Mouse (Mus musculus) hindbrain, embryonic 11.5 days (tissue): ENCODE measurements around the gene Samt1. TPM values are rescaled to one million over a fixed set of nuclear protein-coding genes. Genes with fewer than 3 reads are reported as not detected.
"Not testable (repeated sequence)": the region's sequence is repeated elsewhere in the genome, so short reads cannot be mapped to it uniquely, and the experiment has no call there.

Experiments
- ATAC-seq: fragments of 200-750 bp; cut with Nextera tagmentation; 2 replicates; pipeline ENCODE4 v1.8.0; 2017; ENCODE audit warnings: mild to moderate bottlenecking, moderate TSS enrichment, moderate library complexity; ENCODE audit not compliant: low FRiP score
- DNase-seq: peaks from one replicate; pipeline ENCODE4 v3.0.0-alpha.2; 2015; ENCODE audit warnings: low spot score
- H3K27ac ChIP-seq: fragments of 300-500 bp; sonication (generic); 2 replicates; pipeline ENCODE4 v1.5.1; 2014; ENCODE audit warnings: mild to moderate bottlenecking, low read depth, low read length
- H3K27me3 ChIP-seq: fragments of 300-500 bp; sonication (generic); 2 replicates; pipeline ENCODE4 v1.6.1; 2014; ENCODE audit warnings: mild to moderate bottlenecking, low read length, moderate library complexity, mixed read lengths; ENCODE audit not compliant: control insufficient read depth, insufficient read depth
- H3K36me3 ChIP-seq: fragments of 300-500 bp; sonication (generic); 2 replicates; pipeline ENCODE4 v1.6.1; 2014; ENCODE audit warnings: mild to moderate bottlenecking, low read length, moderate library complexity, mixed read lengths; ENCODE audit not compliant: control insufficient read depth, insufficient read depth
- H3K4me1 ChIP-seq: fragments of 300-500 bp; sonication (generic); replicated peaks from 2 replicates; pipeline ENCODE4 v1.6.1; 2014; ENCODE audit warnings: low read length, mixed read lengths; ENCODE audit not compliant: control insufficient read depth, insufficient read depth
- H3K4me2 ChIP-seq: fragments of 300-500 bp; sonication (generic); replicated peaks from 2 replicates; pipeline ENCODE4 v1.6.1; 2014; ENCODE audit warnings: mild to moderate bottlenecking, low read depth, low read length
- H3K4me3 ChIP-seq: fragments of 300-500 bp; sonication (generic); 2 replicates; pipeline ENCODE4 v1.5.1; 2014; ENCODE audit warnings: low read depth, low read length
- H3K9ac ChIP-seq: fragments of 300-500 bp; sonication (generic); 2 replicates; pipeline ENCODE4 v1.6.1; 2014; ENCODE audit warnings: low read depth, low read length
- H3K9me3 ChIP-seq: fragments of 300-500 bp; sonication (generic); 2 replicates; pipeline ENCODE4 v1.6.1; 2016; ENCODE audit warnings: low read length; ENCODE audit not compliant: control insufficient read depth
- WGBS: fragments of 180-500 bp; shearing (Covaris S2); extraction: QIAGEN DNeasy Blood & Tissue Kit; methylation state at CpG from one replicate; pipeline ENCODE4 v1.1.7; 2014; 5-methylcytosine and 5-hydroxymethylcytosine counted together
- polyA plus RNA-seq: library from polyadenylated mRNA; unstranded; fragments of >200 nt; fragmentation: Nextera tagmentation; extraction: Ambion mirVana; gene quantifications from 2 replicates; pipeline ENCODE4 v1.2.1, GENCODE M21; 2014

Samt1 gene
- polyA plus RNA-seq: not detected in 2 replicates

GRCm38 (mm10) chrX:154012540-154012939 lies at the start of gene Samt1:
TSS of gene Samt1 (minus strand) at chrX:154012640.
- H3K4me1 ChIP-seq, H3K4me3 ChIP-seq, ATAC-seq, H3K4me2 ChIP-seq, DNase-seq, H3K9ac ChIP-seq, H3K9me3 ChIP-seq, H3K27me3 ChIP-seq, H3K27ac ChIP-seq, H3K36me3 ChIP-seq: not testable (repeated sequence)

DNA sequence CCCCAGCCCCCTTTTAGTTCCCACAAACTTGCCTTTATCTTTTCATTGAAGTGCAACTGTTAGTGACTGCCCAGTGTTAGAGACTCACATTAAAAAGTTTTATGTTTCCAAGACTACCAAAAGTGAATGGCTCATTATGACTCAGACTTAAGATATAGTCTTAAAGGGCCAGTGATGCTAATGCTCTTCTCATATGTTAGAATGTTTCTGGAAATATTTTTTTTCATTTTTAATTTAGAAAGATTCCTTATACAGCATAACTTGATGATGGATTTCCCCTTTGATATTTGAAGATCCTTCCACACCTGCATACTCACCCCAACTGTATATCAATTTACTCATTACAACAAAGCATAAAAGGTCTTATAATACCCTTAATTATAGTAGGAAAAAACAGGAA lies 42.5 kb upstream of the Samt1 start, which contains the start of gene Gm10057:
Gene Gm10057, minus strand, starts transcription at position 101 of the 400 bp plus-strand sequence.
- not testable (repeated sequence) for H3K9me3 ChIP-seq, H3K27ac ChIP-seq, H3K4me3 ChIP-seq, ATAC-seq, H3K4me1 ChIP-seq, DNase-seq, H3K36me3 ChIP-seq, H3K9ac ChIP-seq, H3K27me3 ChIP-seq, H3K4me2 ChIP-seq

DNA sequence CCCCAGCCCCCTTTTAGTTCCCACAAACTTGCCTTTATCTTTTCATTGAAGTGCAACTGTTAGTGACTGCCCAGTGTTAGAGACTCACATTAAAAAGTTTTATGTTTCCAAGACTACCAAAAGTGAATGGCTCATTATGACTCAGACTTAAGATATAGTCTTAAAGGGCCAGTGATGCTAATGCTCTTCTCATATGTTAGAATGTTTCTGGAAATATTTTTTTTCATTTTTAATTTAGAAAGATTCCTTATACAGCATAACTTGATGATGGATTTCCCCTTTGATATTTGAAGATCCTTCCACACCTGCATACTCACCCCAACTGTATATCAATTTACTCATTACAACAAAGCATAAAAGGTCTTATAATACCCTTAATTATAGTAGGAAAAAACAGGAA lies 21.3 kb upstream of the Samt1 start, which contains the start of gene 4921511M17Rik:
Gene 4921511M17Rik, minus strand, starts transcription at position 101 of the 400 bp plus-strand sequence.
- not testable (repeated sequence) for H3K27me3 ChIP-seq, DNase-seq, H3K9ac ChIP-seq, H3K4me1 ChIP-seq, H3K4me3 ChIP-seq, H3K4me2 ChIP-seq, ATAC-seq, H3K9me3 ChIP-seq, H3K36me3 ChIP-seq, H3K27ac ChIP-seq

DNA sequence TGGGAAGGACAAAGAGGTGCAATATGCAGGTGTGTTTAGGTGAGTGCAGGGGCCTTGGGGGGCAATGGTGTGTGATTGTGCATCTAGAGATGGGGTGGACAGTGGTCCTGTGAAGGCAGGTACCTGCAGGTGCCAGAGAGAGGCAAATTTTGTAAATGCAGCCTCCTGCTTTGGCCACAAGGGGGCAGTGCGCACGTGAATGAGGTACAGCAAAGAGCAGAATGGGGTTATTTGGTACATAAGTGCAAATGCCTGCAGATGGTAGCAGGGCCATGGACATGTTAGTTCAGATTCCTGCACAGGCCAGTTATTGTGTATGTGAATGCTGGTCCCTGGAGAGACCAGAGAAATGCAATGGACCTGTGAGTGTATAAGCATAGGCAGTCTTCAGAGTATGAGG lies 35.5 kb downstream of the Samt1 start:
- H3K27ac ChIP-seq, H3K36me3 ChIP-seq, H3K9ac ChIP-seq, H3K27me3 ChIP-seq, H3K4me3 ChIP-seq, H3K4me1 ChIP-seq, H3K4me2 ChIP-seq, DNase-seq, H3K9me3 ChIP-seq: not testable (repeated sequence)
- peak; percentile 15; the same call in 1 of the 2 replicates for ATAC-seq
- WGBS: no CpG with 5 or more reads among the region's 2 CpGs

DNA sequence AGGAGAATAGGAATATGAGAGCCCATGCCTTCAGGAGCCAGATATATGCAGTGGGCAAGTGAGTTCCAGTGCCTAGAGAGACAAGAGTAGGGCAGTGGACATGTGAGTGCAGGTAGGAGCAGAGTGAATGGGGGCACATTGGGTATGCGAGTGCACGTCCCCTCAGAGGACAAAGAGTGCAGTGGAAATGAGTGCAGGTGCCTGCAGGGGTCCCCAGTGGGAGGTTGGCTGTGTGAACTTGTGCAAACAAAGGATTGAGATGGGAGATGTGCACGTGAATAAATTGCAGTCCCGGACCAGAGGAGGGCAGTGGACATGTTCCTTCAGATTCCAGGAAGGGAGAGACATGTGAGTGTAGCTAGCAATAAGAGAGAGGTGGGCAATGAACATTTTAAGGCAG lies 36.0 kb downstream of the Samt1 start:
- not testable (repeated sequence) for DNase-seq, H3K4me3 ChIP-seq, H3K4me1 ChIP-seq, H3K9ac ChIP-seq, H3K9me3 ChIP-seq, H3K27ac ChIP-seq, H3K4me2 ChIP-seq, H3K36me3 ChIP-seq, ATAC-seq, H3K27me3 ChIP-seq
- WGBS: 37% methylated on average over 4 of the region's 4 CpGs

DNA sequence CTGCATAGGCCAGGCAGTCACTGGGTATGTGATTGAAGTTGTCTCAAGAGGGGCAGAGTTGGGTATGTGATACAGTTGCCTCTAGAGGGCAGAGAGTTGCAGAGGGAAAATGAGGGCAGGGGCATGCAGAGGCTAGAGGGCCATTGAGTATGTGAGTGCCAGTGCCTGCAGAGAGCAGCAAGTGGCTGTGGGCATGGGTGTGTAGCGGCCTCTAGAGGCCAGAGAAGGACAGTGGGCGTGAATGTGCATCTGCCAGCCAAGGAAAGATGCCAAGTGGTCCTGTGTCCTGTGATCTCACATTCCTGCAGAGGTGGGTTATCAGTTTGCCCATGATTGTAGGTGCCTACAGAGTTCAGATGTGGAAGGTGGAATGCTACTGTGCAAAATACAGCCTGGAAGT lies 38.0 kb downstream of the Samt1 start:
- Histone ChIP-seq H3K4me1 (no peaks in the 10 kb centered on the region), H3K9me3 (no peaks in the 10 kb centered on the region), H3K27me3 (no peaks in the 10 kb centered on the region), H3K4me3 (no peak overlapping the region), H3K9ac (no peak overlapping the region), H3K36me3 (no peaks in the 10 kb centered on the region), H3K27ac (no peak overlapping the region), H3K4me2 (no peak overlapping the region)
- WGBS: 20% methylated on average over 2 of the region's 2 CpGs
- ATAC-seq: no peak
- DNase-seq: peak; percentile 2

DNA sequence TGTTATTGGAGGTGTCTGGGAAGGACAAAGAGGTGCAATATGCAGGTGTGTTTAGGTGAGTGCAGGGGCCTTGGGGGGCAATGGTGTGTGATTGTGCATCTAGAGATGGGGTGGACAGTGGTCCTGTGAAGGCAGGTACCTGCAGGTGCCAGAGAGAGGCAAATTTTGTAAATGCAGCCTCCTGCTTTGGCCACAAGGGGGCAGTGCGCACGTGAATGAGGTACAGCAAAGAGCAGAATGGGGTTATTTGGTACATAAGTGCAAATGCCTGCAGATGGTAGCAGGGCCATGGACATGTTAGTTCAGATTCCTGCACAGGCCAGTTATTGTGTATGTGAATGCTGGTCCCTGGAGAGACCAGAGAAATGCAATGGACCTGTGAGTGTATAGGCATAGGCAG lies 59.6 kb downstream of the Samt1 start:
- not testable (repeated sequence) for H3K27me3 ChIP-seq, H3K27ac ChIP-seq, H3K9ac ChIP-seq, DNase-seq, H3K4me1 ChIP-seq, ATAC-seq, H3K4me2 ChIP-seq, H3K4me3 ChIP-seq, H3K9me3 ChIP-seq, H3K36me3 ChIP-seq
- WGBS: no CpG with 5 or more reads among the region's 2 CpGs

Other genes starting within 250 kb of the Samt1 start
- 16.2 and 19.1 TPM in 2 replicates for gene Spin2c, start 180.4 kb downstream of the Samt1 start, polyA plus RNA-seq
- not detected in 2 replicates for gene 4921511M17Rik, start 21.2 kb upstream of the Samt1 start, polyA plus RNA-seq
- gene Gm10057, start 42.4 kb upstream of the Samt1 start, polyA plus RNA-seq: not detected in 2 replicates
- not detected in 2 replicates for gene Gm15140, start 108.0 kb upstream of the Samt1 start, polyA plus RNA-seq